Mouse (Mus musculus) testis, adult 2 months (tissue): Measurements from ENCODE around the gene Med12l.

Source experiments
- CTCF ChIP-seq: fragments of 200-500 bp; IDR thresholded peaks from 2 replicates; pipeline ENCODE4 v1.5.1; 2012; ENCODE audit warnings: low read depth, mild to moderate bottlenecking, inconsistent platforms, low read length, moderate library complexity; ENCODE audit not compliant: control insufficient read depth, insufficient read depth, insufficient replicate concordance
- POLR2A ChIP-seq: fragments of 200-500 bp; IDR thresholded peaks from 2 replicates; pipeline ENCODE4 v1.6.1; 2012; ENCODE audit warnings: low read depth, mild to moderate bottlenecking, inconsistent platforms, low read length, moderate library complexity; ENCODE audit not compliant: control insufficient read depth

- TF ChIP-seq CTCF (no peak), POLR2A (no peak)
Observed at GRCm38 (mm10) chr3:58977906-58978622, 27.6 kb upstream of the Med12l start.
